ENCODE assay signal across 25 mouse cellular contexts in the genomic region with DNA sequence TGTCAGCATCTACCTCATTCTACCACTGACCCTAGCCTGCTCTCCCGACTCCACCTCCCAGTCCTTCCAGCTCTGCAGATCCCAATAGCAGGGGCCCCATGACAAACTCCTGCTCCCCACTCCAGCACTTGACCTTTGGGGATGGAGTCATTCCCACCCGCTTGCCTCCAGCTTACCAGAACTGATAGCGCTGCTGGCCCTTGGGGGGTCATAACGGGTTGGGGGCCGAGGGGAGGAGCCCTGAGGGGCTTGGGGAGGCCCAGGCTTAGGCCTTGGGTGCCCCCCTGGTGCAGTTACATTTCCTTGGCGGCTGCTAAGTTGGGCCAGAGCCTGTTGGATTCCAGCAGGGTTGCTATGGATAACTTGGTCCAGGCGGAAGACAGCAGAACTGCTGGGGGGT. TPM values are rescaled to one million over a fixed set of nuclear protein-coding genes. Genes with fewer than 3 reads are reported as not detected.
"Had no signal": no experiment of that assay in that cellular context is flagged by ENCODE, and none has a peak within 500 bp of the region (broad histone marks: within the 10 kb centered on the region; RNA-seq: fewer than 3 reads in every experiment).

No protein-coding gene starts in this region.

- H3K27ac ChIP-seq: kidney, embryonic 15.5 days; left cerebral cortex, adult 2 months; liver, embryonic 12.5 days; liver, embryonic 15.5 days; lung, embryonic 15.5 days; macrophage; midbrain, embryonic 12.5 days; midbrain, embryonic 15.5 days; neural tube, embryonic 13.5 days; stomach, embryonic 15.5 days had no signal

- DNase-seq: kidney, adult 11 months; kidney, adult 8-10 months; kidney, postnatal 10 days; kidney, postnatal 36 days; layer of hippocampus, postnatal 36 days; liver; lung, adult 18-20 months; lung, postnatal 14 days; right cerebral cortex, adult 18-20 months; right cerebral cortex, postnatal 14 days; spleen, adult 18-20 months; thymus, postnatal 25 days had no signal

- H3K9me3 ChIP-seq: kidney, embryonic 15.5 days; liver, embryonic 12.5 days; liver, embryonic 15.5 days; lung, embryonic 15.5 days; midbrain, embryonic 12.5 days; midbrain, embryonic 15.5 days; neural tube, embryonic 13.5 days; stomach, embryonic 15.5 days had no signal

- ATAC-seq: liver, embryonic 12.5 days; midbrain, embryonic 15.5 days had no signal

- H3K4me1 ChIP-seq: kidney, embryonic 15.5 days; liver, embryonic 15.5 days; lung, embryonic 15.5 days; midbrain, embryonic 12.5 days; midbrain, embryonic 15.5 days; neural tube, embryonic 13.5 days; stomach, embryonic 15.5 days had no signal

- H3K27me3 ChIP-seq: kidney, embryonic 15.5 days; liver, embryonic 12.5 days; liver, embryonic 15.5 days; lung, embryonic 15.5 days; midbrain, embryonic 12.5 days; midbrain, embryonic 15.5 days; neural tube, embryonic 13.5 days; stomach, embryonic 15.5 days had no signal

- H3K4me3 ChIP-seq: kidney, embryonic 15.5 days; left cerebral cortex, adult 2 months; liver, embryonic 12.5 days; liver, embryonic 15.5 days; lung, embryonic 15.5 days; midbrain, embryonic 12.5 days; midbrain, embryonic 15.5 days; neural tube, embryonic 13.5 days; stomach, embryonic 15.5 days had no signal

- H3K4me2 ChIP-seq: kidney, embryonic 15.5 days; liver, embryonic 12.5 days; liver, embryonic 15.5 days; lung, embryonic 15.5 days; midbrain, embryonic 12.5 days; midbrain, embryonic 15.5 days; neural tube, embryonic 13.5 days; stomach, embryonic 15.5 days had no signal

- H3K9ac ChIP-seq: kidney, embryonic 15.5 days; liver, embryonic 12.5 days; liver, embryonic 15.5 days; lung, embryonic 15.5 days; midbrain, embryonic 15.5 days; neural tube, embryonic 13.5 days; stomach, embryonic 15.5 days had no signal

RNA-seq across cellular contexts. Expression of a gene that starts 22.8 kb away (rescaled TPM):
- total RNA-seq: layer of hippocampus, adult 8-10 months; layer of hippocampus, postnatal 10 days; layer of hippocampus, postnatal 36 days; left cerebral cortex, adult 2 months; left cerebral cortex, postnatal 36 days had no signal
- polyA plus RNA-seq: macrophage had no signal
